Mouse (Mus musculus): ENCODE data around the gene Olfr643. TPM values are rescaled to one million over a fixed set of nuclear protein-coding genes. Genes with fewer than 3 reads are reported as not detected.

Gene Olfr643
- polyA plus RNA-seq, 1 experiment from 2014 or later = not detected

DNA sequence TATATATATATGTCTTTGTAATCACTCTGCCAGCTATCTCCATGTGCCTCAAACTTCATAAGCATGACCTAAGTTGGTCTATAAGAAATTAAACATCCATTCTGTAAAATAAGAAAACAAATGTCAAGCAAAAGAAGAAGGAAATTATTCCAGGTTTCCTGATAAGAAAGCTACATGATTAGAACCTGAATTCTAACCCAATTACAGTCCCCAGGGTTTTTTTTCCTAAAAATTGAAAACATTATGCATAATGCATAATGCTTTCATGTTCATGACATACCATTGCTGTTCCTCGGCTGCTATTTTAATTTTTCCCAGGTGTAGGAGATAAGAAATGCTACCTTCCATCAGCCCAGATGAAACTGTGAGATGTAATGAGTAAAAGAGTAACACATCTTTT, 51.8 kb downstream of the Olfr643 start, which contains the start of gene Olfr645:
Gene Olfr645, minus strand, starts transcription at position 101 of the 400 bp plus-strand sequence.
- Histone ChIP-seq H3K27me3 (no peaks in the 10 kb centered on the region), H3K4me2 (replicated peaks) (no peak within 1 kb of the TSS), H3K9ac (replicated peaks) (no peak within 1 kb of the TSS), H3K9me3 (no peaks in the 10 kb centered on the region), H3K4me3 (no peak within 1 kb of the TSS), H3K36me3 (no peaks in the 10 kb centered on the region), H3K27ac (replicated peaks) (no peak within 1 kb of the TSS), H3K4me1 (no peaks in the 10 kb centered on the region)
- WGBS = 94% methylated on average over 1 of the region's 1 CpGs
- ATAC-seq (ENCODE audit: low FRiP score, low read depth) = no peak

DNA sequence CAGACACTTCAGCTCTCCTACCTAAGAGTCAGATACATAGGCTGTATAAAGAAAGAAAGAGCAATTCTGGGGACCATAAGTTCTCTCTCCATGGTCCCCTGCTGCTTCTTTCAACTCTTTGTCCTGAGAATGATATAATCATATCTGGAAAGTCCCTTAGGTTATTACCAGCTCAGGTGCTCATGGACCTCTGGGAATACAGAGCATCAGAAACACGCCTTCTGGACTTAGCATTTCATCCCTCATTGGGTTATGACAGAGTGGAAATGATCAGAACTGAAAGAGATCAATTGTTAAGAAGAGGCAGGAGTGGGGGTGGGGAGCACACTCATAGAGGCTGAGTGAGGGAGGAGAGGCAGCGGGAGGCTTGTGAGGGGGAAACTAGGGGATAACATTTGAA, 65.4 kb downstream of the Olfr643 start, which contains the start of gene Olfr644:
Gene Olfr644, minus strand, starts transcription at position 101 of the 400 bp plus-strand sequence.
- no peak within 1 kb of the TSS for H3K27ac ChIP-seq (replicated peaks)
- H3K4me1 ChIP-seq = no peaks in the 10 kb centered on the region
- ATAC-seq (ENCODE audit: low FRiP score, low read depth) = no peak
- 73% methylated on average over 2 of the region's 2 CpGs for WGBS
- no peak within 1 kb of the TSS for H3K9ac ChIP-seq (replicated peaks)
- H3K36me3 ChIP-seq = no peaks in the 10 kb centered on the region
- 0 out of 2 replicates have a peak, but pooled peaks cover 3% of the 10 kb centered on the region for H3K9me3 ChIP-seq
- no peaks in the 10 kb centered on the region for H3K27me3 ChIP-seq
- H3K4me3 ChIP-seq = no peak within 1 kb of the TSS
- no peak within 1 kb of the TSS for H3K4me2 ChIP-seq (replicated peaks)

DNA sequence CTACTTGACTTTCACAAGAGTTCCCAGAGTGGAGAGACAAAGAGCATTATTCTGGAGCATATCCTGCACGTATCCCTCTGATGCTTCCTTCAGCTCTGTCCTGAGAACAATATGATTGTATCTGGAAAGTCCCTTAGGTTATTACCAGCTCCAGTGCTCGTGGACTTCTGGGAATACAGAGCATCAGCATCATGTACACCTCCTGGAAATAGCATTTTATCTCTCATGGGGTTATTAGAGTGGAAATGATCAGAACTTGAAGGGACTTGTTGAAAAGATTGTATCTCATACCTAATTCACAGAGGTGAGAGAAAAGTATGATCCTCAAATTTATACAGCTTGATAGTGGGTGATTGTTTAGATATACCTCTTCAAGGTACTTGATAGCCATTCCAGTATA, 75.9 kb downstream of the Olfr643 start, which contains the start of gene 4930516K23Rik:
Gene 4930516K23Rik, minus strand, starts transcription at position 101 of the 400 bp plus-strand sequence.
- no peak for ATAC-seq (ENCODE audit: low FRiP score, low read depth)
- Histone ChIP-seq H3K9ac (replicated peaks) (no peak within 1 kb of the TSS), H3K36me3 (no peaks in the 10 kb centered on the region), H3K4me2 (replicated peaks) (no peak within 1 kb of the TSS), H3K4me3 (no peak within 1 kb of the TSS), H3K4me1 (no peaks in the 10 kb centered on the region), H3K9me3 (no peaks in the 10 kb centered on the region), H3K27me3 (no peaks in the 10 kb centered on the region), H3K27ac (replicated peaks) (no peak within 1 kb of the TSS)
- WGBS = 43% methylated on average over 2 of the region's 2 CpGs

DNA sequence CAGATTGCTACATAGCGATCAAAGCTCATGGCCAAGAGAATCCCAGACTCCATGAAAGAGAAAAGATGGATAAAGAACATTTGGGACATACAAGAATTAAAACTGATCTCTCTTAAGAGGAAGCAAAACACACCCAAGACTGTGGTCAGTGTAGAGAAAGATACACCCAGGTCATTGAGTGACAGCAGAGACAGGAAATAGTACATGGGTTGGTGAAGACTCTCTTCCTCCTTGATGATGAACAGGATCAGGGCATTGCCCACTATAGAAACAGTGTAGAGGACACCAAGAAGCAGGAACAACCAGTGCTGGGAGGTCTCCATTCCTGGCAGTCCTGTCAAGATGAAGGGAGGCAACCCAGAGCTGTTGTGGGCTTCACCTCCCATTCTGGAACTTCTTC, 78.0 kb downstream of the Olfr643 start:
- Histone ChIP-seq H3K27ac (replicated peaks) (no peak overlapping the region), H3K36me3 (no peaks in the 10 kb centered on the region), H3K4me2 (replicated peaks) (no peak overlapping the region), H3K9ac (replicated peaks) (no peak overlapping the region), H3K4me1 (no peaks in the 10 kb centered on the region), H3K4me3 (no peak overlapping the region), H3K9me3 (no peaks in the 10 kb centered on the region), H3K27me3 (no peaks in the 10 kb centered on the region)
- ATAC-seq (ENCODE audit: low FRiP score, low read depth) = no peak
- 88% methylated on average over 1 of the region's 1 CpGs for WGBS

DNA sequence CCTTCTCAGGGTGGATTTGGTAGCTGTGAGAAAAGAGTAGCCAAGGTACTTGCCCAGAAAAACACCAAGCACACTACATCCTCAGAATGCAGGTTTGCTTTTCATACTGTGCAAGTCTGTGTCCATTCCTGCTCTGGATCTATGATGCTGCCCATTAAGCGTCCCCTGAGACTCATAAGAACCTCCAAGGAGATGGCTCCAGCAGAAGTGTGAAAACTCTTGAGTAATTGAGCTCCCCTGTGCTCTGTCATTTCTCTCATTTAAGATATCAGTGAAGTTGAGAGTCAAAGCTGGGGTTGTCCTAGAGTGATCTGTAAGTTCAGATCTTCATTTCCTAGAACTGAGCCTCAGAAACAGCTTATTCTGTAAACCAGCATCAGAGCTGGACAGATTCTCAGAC, 84.6 kb downstream of the Olfr643 start, which contains the start of gene Olfr642:
Gene Olfr642, minus strand, starts transcription at position 101 of the 400 bp plus-strand sequence.
- Histone ChIP-seq H3K4me3 (no peak within 1 kb of the TSS), H3K9ac (replicated peaks) (no peak within 1 kb of the TSS), H3K27me3 (no peaks in the 10 kb centered on the region), H3K4me1 (no peaks in the 10 kb centered on the region), H3K9me3 (no peaks in the 10 kb centered on the region), H3K36me3 (no peaks in the 10 kb centered on the region), H3K27ac (replicated peaks) (no peak within 1 kb of the TSS), H3K4me2 (replicated peaks) (no peak within 1 kb of the TSS)
- WGBS = 60% methylated on average over 1 of the region's 1 CpGs
- ATAC-seq (ENCODE audit: low FRiP score, low read depth) = no peak

DNA sequence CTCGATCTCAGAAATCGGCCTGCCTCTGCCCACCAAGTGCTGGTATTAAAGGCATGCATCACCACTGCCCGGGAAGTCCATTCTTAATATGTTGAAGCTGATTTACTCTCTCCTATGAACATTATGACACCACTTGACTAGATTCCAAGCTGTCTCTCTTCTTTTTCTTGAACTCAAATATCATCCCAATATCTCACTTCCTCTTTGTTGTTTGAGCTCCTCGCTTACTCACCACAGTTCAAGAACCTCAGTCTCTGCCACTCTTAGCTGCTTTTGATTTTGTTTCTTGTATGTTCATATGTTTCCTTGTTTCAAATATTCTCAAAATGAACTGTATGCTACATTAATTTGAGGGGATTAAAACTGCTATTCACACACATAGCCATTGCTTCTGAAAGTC, 86.5 kb downstream of the Olfr643 start:
- Histone ChIP-seq H3K27me3 (no peaks in the 10 kb centered on the region), H3K4me1 (no peaks in the 10 kb centered on the region), H3K9me3 (no peaks in the 10 kb centered on the region), H3K27ac (replicated peaks) (no peak overlapping the region), H3K4me2 (replicated peaks) (no peak overlapping the region), H3K4me3 (no peak overlapping the region), H3K9ac (replicated peaks) (no peak overlapping the region), H3K36me3 (no peaks in the 10 kb centered on the region)
- 91% methylated on average over 4 of the region's 4 CpGs for WGBS
- ATAC-seq (ENCODE audit: low FRiP score, low read depth) = no peak

DNA sequence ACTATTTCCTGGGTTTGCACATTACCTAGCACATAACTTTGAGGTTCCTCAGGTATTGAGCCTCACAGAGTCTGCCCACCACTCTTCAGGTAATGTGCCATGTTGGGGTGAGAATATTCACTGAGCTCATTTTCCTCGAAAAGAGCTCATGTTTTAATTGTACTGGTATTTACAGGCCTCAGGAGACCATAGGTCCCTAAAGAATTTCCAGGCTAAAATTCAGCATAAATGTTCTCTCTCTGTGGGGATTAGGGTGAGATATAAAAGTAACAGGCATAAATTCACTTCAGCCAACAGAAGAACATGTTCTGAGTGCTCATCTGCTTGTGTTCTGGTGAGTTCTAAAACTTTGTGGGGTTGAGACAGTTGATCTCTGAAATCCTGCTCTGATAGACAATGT, 102.1 kb downstream of the Olfr643 start, which contains the start of gene Olfr641:
Gene Olfr641, plus strand, starts transcription at position 301 of the 400 bp plus-strand sequence.
- no peak within 1 kb of the TSS for H3K27ac ChIP-seq (replicated peaks)
- H3K4me3 ChIP-seq = no peak within 1 kb of the TSS
- no peaks in the 10 kb centered on the region for H3K36me3 ChIP-seq
- WGBS = 79% methylated on average over 1 of the region's 1 CpGs
- H3K9me3 ChIP-seq = no peaks in the 10 kb centered on the region
- no peaks in the 10 kb centered on the region for H3K4me1 ChIP-seq
- no peak within 1 kb of the TSS for H3K9ac ChIP-seq (replicated peaks)
- H3K27me3 ChIP-seq = no peaks in the 10 kb centered on the region
- no peak for ATAC-seq (ENCODE audit: low FRiP score, low read depth)
- H3K4me2 ChIP-seq (replicated peaks) = no peak within 1 kb of the TSS

DNA sequence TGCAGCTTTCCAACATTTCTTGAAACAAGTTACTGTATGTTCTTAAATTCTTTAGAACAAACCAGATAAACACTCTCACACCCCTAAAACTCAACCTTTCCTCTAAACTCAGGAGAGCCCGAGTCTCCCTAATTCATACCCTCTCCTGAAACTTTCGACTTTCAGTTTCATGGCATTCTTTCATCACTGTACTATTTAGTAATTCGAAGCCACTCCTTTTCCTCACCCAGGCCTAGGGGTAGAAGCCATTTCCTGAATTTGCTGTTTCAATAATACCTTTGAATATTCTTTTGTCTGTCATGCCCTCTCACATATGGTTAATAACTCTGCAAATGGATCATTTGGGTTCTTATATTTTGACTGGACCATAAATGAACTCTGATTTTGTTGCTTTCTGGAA, 110.2 kb downstream of the Olfr643 start:
- H3K4me1 ChIP-seq = no peaks in the 10 kb centered on the region
- WGBS = 81% methylated on average over 3 of the region's 3 CpGs
- no peaks in the 10 kb centered on the region for H3K36me3 ChIP-seq
- no peak overlapping the region for H3K9ac ChIP-seq (replicated peaks)
- H3K4me2 ChIP-seq (replicated peaks) = no peak overlapping the region
- H3K9me3 ChIP-seq = no peaks in the 10 kb centered on the region
- no peak overlapping the region for H3K27ac ChIP-seq (replicated peaks)
- no peaks in the 10 kb centered on the region for H3K27me3 ChIP-seq
- H3K4me3 ChIP-seq = no peak overlapping the region
- no peak for ATAC-seq (ENCODE audit: low FRiP score, low read depth)

DNA sequence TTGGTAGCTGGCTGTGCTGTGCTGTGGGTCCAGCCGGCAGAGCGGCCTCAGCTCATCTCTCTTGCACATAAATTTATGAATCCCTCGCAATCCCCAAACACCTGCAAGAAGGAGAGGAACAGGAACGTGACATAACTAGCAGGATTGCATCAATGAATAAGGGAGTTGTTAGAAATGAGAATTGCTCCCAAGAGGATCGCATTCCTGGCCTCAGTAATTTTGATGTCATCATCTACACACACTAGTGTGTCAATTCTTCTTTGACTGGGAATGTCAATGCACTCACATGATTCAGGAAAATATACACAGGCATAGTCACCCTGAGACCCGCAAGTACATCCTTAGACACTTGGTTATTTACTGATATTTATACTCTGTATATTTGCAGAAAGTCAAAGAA, 111.7 kb downstream of the Olfr643 start, which contains the start of gene Olfr640:
Gene Olfr640, minus strand, starts transcription at position 101 of the 400 bp plus-strand sequence.
- Histone ChIP-seq H3K4me2 (replicated peaks) (no peak within 1 kb of the TSS), H3K36me3 (no peaks in the 10 kb centered on the region), H3K27me3 (no peaks in the 10 kb centered on the region), H3K9ac (replicated peaks) (no peak within 1 kb of the TSS), H3K4me1 (no peaks in the 10 kb centered on the region), H3K4me3 (no peak within 1 kb of the TSS), H3K27ac (replicated peaks) (no peak within 1 kb of the TSS), H3K9me3 (no peaks in the 10 kb centered on the region)
- ATAC-seq (ENCODE audit: low FRiP score, low read depth) = no peak
- WGBS = 87% methylated on average over 6 of the region's 6 CpGs

DNA sequence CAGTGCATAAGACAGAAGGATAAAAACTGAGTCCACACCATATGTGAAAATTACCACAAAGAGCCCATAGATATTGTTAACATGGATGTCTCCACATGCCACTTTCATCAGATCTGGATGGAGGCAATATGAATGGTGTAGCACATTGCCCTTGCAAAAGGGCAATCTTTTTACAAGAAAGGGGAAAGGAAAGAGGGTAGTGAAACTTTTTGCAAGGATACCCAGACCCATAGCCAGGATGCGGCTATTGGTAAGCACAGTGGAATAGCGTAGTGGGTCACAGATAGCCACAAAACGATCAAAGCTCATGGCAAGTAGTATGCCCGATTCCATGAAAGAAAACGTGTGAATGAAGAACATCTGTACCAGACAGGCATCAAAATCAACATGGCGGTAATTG, 115.6 kb downstream of the Olfr643 start:
- Histone ChIP-seq H3K4me3 (no peak overlapping the region), H3K27me3 (no peaks in the 10 kb centered on the region), H3K4me2 (replicated peaks) (no peak overlapping the region), H3K4me1 (no peaks in the 10 kb centered on the region), H3K27ac (replicated peaks) (no peak overlapping the region), H3K9ac (replicated peaks) (no peak overlapping the region), H3K9me3 (no peaks in the 10 kb centered on the region), H3K36me3 (no peaks in the 10 kb centered on the region)
- ATAC-seq (ENCODE audit: low FRiP score, low read depth) = no peak
- 94% methylated on average over 6 of the region's 6 CpGs for WGBS

DNA sequence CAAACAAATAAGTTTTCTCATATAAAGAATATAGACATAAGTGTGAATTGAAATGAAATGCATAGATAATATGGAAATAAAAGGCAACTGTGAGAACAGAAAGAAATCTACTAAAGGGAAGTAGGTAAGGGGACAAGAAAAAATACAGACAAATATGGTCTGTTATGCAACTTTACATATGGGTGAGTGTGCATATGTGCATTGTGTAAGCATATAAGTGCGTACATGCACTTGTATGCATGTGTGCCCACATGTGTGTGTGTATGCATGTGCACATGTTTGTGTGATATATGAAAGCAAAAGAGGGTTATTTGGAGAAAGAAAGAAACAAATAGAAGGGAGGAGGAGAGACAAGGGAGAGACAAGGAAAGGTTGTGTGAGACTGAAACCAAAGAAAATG, 118.3 kb downstream of the Olfr643 start:
- H3K27ac ChIP-seq (replicated peaks) = no peak overlapping the region
- no peaks in the 10 kb centered on the region for H3K36me3 ChIP-seq
- WGBS = 85% methylated on average over 1 of the region's 1 CpGs
- ATAC-seq (ENCODE audit: low FRiP score, low read depth) = no peak
- H3K9ac ChIP-seq (replicated peaks) = no peak overlapping the region
- H3K4me2 ChIP-seq (replicated peaks) = no peak overlapping the region
- H3K4me3 ChIP-seq = no peak overlapping the region
- no peaks in the 10 kb centered on the region for H3K27me3 ChIP-seq
- no peaks in the 10 kb centered on the region for H3K9me3 ChIP-seq
- H3K4me1 ChIP-seq = no peaks in the 10 kb centered on the region

DNA sequence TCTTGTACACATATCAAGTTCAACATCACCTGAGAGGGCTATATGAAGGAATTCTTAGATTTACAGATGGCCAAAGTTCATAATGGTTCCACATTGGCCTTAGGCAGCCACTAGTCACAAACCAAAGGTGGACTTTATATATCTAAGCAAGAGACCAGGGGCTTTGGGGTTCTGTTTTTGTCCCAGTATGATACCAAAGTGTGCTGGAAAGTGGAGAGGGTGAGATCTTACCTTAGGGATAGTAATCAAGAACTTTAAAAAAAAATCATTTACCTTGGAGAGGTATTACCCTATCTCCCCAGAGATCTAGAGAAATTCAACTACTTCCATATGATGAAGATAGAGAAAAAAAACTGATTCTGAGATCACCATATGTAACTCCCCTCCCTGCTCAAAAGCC, 120.0 kb downstream of the Olfr643 start, which contains the start of gene Olfr639:
Gene Olfr639, minus strand, starts transcription at position 101 of the 400 bp plus-strand sequence.
- Histone ChIP-seq H3K27me3 (no peaks in the 10 kb centered on the region), H3K4me3 (no peak within 1 kb of the TSS), H3K4me1 (no peaks in the 10 kb centered on the region), H3K9ac (replicated peaks) (no peak within 1 kb of the TSS), H3K27ac (replicated peaks) (no peak within 1 kb of the TSS), H3K9me3 (no peaks in the 10 kb centered on the region), H3K36me3 (no peaks in the 10 kb centered on the region), H3K4me2 (replicated peaks) (no peak within 1 kb of the TSS)
- no peak for ATAC-seq (ENCODE audit: low FRiP score, low read depth)

DNA sequence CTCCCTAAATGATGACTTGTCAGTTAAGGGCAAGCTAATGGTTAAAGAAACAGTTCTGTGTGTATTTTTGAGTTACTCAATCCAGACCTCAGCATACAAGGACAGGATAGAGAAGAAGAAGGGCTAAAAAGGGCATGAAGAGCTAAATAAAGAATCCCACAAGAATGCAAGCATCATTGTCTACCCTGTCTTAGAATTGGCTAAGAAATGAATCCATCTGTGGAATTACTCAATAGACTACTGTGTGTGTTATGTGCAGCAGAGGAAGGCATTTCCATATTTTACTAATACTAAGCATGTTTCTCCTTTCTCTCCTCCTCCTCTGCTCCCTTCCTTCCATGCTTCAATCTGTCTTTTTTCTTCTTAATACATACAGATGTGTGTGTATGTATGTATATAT, 138.1 kb downstream of the Olfr643 start:
- H3K4me1 ChIP-seq = no peaks in the 10 kb centered on the region
- H3K27me3 ChIP-seq = no peaks in the 10 kb centered on the region
- H3K9me3 ChIP-seq = no peaks in the 10 kb centered on the region
- H3K4me3 ChIP-seq = no peak overlapping the region
- no peak overlapping the region for H3K27ac ChIP-seq (replicated peaks)
- H3K36me3 ChIP-seq = no peaks in the 10 kb centered on the region
- H3K4me2 ChIP-seq (replicated peaks) = no peak overlapping the region
- no peak for ATAC-seq (ENCODE audit: low FRiP score, low read depth)
- no peak overlapping the region for H3K9ac ChIP-seq (replicated peaks)

Measured in midbrain, embryonic 12.5 days (tissue).